ENCODE assay signal across 11 mouse cellular contexts in genomic region chr9:71667616-71668015, GRCm38 (mm10).
A peak's percentile ranks its signal among the peaks of the same experiment; 100 is the strongest.
DNase-seq lines count a peak whose midpoint lies in the region; ATAC-seq and TF ChIP-seq lines count a peak whose summit lies in the region.
"Had no signal": no experiment of that assay in that cellular context is flagged by ENCODE, and none has a peak within 500 bp of the region (broad histone marks: within the 10 kb centered on the region; RNA-seq: fewer than 3 reads in every experiment).

No protein-coding gene starts in this region.

- H3K9ac ChIP-seq in intestine, postnatal 0 days (ENCODE audit: low read depth, low read length), result no peak overlapping the region
- H3K9ac ChIP-seq in liver, embryonic 11.5 days (ENCODE audit: low read depth, low read length), result no peak overlapping the region
- H3K9ac ChIP-seq: midbrain, embryonic 12.5 days had no signal

- H3K4me3 ChIP-seq in cerebellum, adult 2 months (replicated peaks; ENCODE audit: insufficient read depth, low read depth, low read length), result no peak overlapping the region
- H3K4me3 ChIP-seq in intestine, postnatal 0 days (ENCODE audit: low read depth, low read length), result no peak overlapping the region
- no peak overlapping the region for H3K4me3 ChIP-seq in liver, embryonic 11.5 days (ENCODE audit: low read depth, low read length)
- H3K4me3 ChIP-seq: erythroblast, embryonic 14.5 days; midbrain, embryonic 12.5 days had no signal

- H3K9me3 ChIP-seq in intestine, postnatal 0 days (ENCODE audit: control insufficient read depth), result no peaks in the 10 kb centered on the region
- H3K9me3 ChIP-seq in liver, embryonic 11.5 days (ENCODE audit: control insufficient read depth, low read length), result no peaks in the 10 kb centered on the region
- H3K9me3 ChIP-seq: midbrain, embryonic 12.5 days had no signal

- H3K4me1 ChIP-seq in cerebellum, adult 2 months (ENCODE audit: control insufficient read depth, insufficient read depth, low read length), result peaks cover 3% of the 10 kb centered on the region; the same call in 1 of the 2 replicates
- peaks cover 10% of the 10 kb centered on the region; the same call in 1 of the 2 replicates for H3K4me1 ChIP-seq in intestine, postnatal 0 days (replicated peaks; ENCODE audit: control insufficient read depth, insufficient read depth, low read length)
- H3K4me1 ChIP-seq in liver, embryonic 11.5 days (replicated peaks; ENCODE audit: control insufficient read depth, insufficient read depth, low read length), result peaks cover 12% of the 10 kb centered on the region; the same call in 1 of the 2 replicates

- TF ChIP-seq POLR2A in cerebellum, adult 2 months (IDR thresholded peaks at IDR 0.05; ENCODE audit: borderline replicate concordance, insufficient read depth, low read length), result no peak

- DNase-seq in cerebellum, adult 2 months, result peak; percentile 26 to 50
- no peak for DNase-seq in cerebellum, adult 11-12 months
- peak; percentile 57 for DNase-seq in fibroblast of lung, adult 2 months (ENCODE audit: low read depth)
- DNase-seq in lung, postnatal 10 days, result peak; percentile 74
- DNase-seq in thymus, postnatal 4 days, result no peak
- no peak for DNase-seq in liver, embryonic 11.5 days (ENCODE audit: low spot score)
- no peak for DNase-seq in cerebellum, postnatal 10 days
- DNase-seq: right cerebral cortex, postnatal 25 days had no signal

- ATAC-seq in intestine, postnatal 0 days, result peak; percentile 78
- no peak for ATAC-seq in liver, embryonic 11.5 days (replicated peaks; ENCODE audit: low FRiP score)

- WGBS in cerebellum, adult 2 months, result 22% methylated on average over 5 of the region's 5 CpGs
- 18% methylated on average over 5 of the region's 5 CpGs for WGBS in intestine, postnatal 0 days
- 32% methylated on average over 5 of the region's 5 CpGs for WGBS in liver, embryonic 11.5 days

- no peaks in the 10 kb centered on the region for H3K27me3 ChIP-seq in cerebellum, adult 2 months (ENCODE audit: control insufficient read depth, insufficient read depth, low read length)
- H3K27me3 ChIP-seq in intestine, postnatal 0 days (replicated peaks; ENCODE audit: control insufficient read depth, insufficient read depth, low read length), result no peaks in the 10 kb centered on the region
- H3K27me3 ChIP-seq in liver, embryonic 11.5 days (replicated peaks; ENCODE audit: control insufficient read depth, insufficient read depth, low read length), result no peaks in the 10 kb centered on the region
- H3K27me3 ChIP-seq: midbrain, embryonic 12.5 days had no signal

- no peaks in the 10 kb centered on the region for H3K36me3 ChIP-seq in intestine, postnatal 0 days (ENCODE audit: control insufficient read depth, insufficient read depth)
- H3K36me3 ChIP-seq in liver, embryonic 11.5 days (ENCODE audit: control insufficient read depth, insufficient read depth, low read length), result no peaks in the 10 kb centered on the region
- H3K36me3 ChIP-seq: midbrain, embryonic 12.5 days had no signal

- no peak for TF ChIP-seq CTCF in cerebellum, adult 2 months (IDR thresholded peaks at IDR 0.05; ENCODE audit: borderline replicate concordance, insufficient read depth, low read depth, low read length)
- no peak for TF ChIP-seq CTCF in intestine, postnatal 0 days (IDR thresholded peaks at IDR 0.05; ENCODE audit: low read depth)

- no peak overlapping the region for H3K27ac ChIP-seq in cerebellum, adult 2 months (ENCODE audit: insufficient read depth, low read length)
- peak overlapping the region; percentile 50 for H3K27ac ChIP-seq in intestine, postnatal 0 days (ENCODE audit: low read depth, low read length)
- no peak overlapping the region for H3K27ac ChIP-seq in liver, embryonic 11.5 days (ENCODE audit: low read depth, low read length)
- H3K27ac ChIP-seq: midbrain, embryonic 12.5 days had no signal

- no peak overlapping the region for H3K4me2 ChIP-seq in intestine, postnatal 0 days (replicated peaks; ENCODE audit: low read depth)
- no peak overlapping the region for H3K4me2 ChIP-seq in liver, embryonic 11.5 days
- H3K4me2 ChIP-seq: midbrain, embryonic 12.5 days had no signal

Comparison
In these comparisons a context has a peak if more than half of its experiments do, and no peak if none do; other contexts are left out.
1. DNase-seq: peak in cerebellum, adult 2 months (2 of 2), fibroblast of lung, adult 2 months (single experiment) and lung, postnatal 10 days (single experiment); none in cerebellum, adult 11-12 months (single experiment), thymus, postnatal 4 days (single experiment), liver, embryonic 11.5 days (single experiment) and cerebellum, postnatal 10 days (0 of 2).